Mouse (Mus musculus): ENCODE data around the gene Il10ra. TPM values are rescaled to one million over a fixed set of nuclear protein-coding genes. Genes with fewer than 3 reads are reported as not detected.

Il10ra gene
- 4.5 and 6.0 TPM in 2 replicates for polyA plus RNA-seq (2012; rRNA removed)

GRCm38 (mm10) chr9:45268597-45269325 is at the start of gene Il10ra:
Gene Il10ra, minus strand, starts transcription at chr9:45269149.
- WGBS: 6% methylated on average over 36 of the region's 36 CpGs
- Histone ChIP-seq H3K27ac (ENCODE audit: insufficient read depth, low read length) (peak within 1 kb of the TSS; percentile 66), H3K4me3 (replicated peaks; ENCODE audit: insufficient read depth, low read depth, low read length) (peak within 1 kb of the TSS; percentile 87), H3K27me3 (ENCODE audit: control insufficient read depth, insufficient read depth, low read length) (no peaks in the 10 kb centered on the region), H3K4me1 (ENCODE audit: control insufficient read depth, insufficient read depth, low read length) (peaks cover 13% of the 10 kb centered on the region)
- TF ChIP-seq CTCF (IDR thresholded peaks at IDR 0.05; ENCODE audit: borderline replicate concordance, insufficient read depth, low read depth, low read length) (no peak), POLR2A (IDR thresholded peaks at IDR 0.05; ENCODE audit: borderline replicate concordance, insufficient read depth, low read length) (peak; percentile 89)
- peak; percentile 72 to 75 for DNase-seq

- H3K4me3 ChIP-seq (replicated peaks; ENCODE audit: insufficient read depth, low read depth, low read length): no peak overlapping the region
- DNase-seq: peak in 1 of 2 experiments; percentile 23
- H3K4me1 ChIP-seq (ENCODE audit: control insufficient read depth, insufficient read depth, low read length): peaks cover 6% of the 10 kb centered on the region
- H3K27ac ChIP-seq (ENCODE audit: insufficient read depth, low read length): no peak overlapping the region
- TF ChIP-seq POLR2A (IDR thresholded peaks at IDR 0.05; ENCODE audit: borderline replicate concordance, insufficient read depth, low read length): no peak
- TF ChIP-seq CTCF (IDR thresholded peaks at IDR 0.05; ENCODE audit: borderline replicate concordance, insufficient read depth, low read depth, low read length): no peak
- 33% methylated on average over 3 of the region's 3 CpGs for WGBS
- 0 out of 2 replicates have a peak, but pooled peaks cover 1% of the 10 kb centered on the region for H3K27me3 ChIP-seq (ENCODE audit: control insufficient read depth, insufficient read depth, low read length)
These were observed 48.7 kb upstream of the Il10ra start for GRCm38 (mm10) chr9:45317635-45318034.

- Histone ChIP-seq H3K27ac (ENCODE audit: insufficient read depth, low read length) (no peak overlapping the region), H3K4me1 (ENCODE audit: control insufficient read depth, insufficient read depth, low read length) (no peaks in the 10 kb centered on the region), H3K27me3 (ENCODE audit: control insufficient read depth, insufficient read depth, low read length) (0 out of 2 replicates have a peak, but pooled peaks cover under 1% of the 10 kb centered on the region), H3K4me3 (replicated peaks; ENCODE audit: insufficient read depth, low read depth, low read length) (no peak overlapping the region)
- DNase-seq: no peak
- WGBS: 92% methylated on average over 3 of the region's 3 CpGs
- TF ChIP-seq POLR2A (IDR thresholded peaks at IDR 0.05; ENCODE audit: borderline replicate concordance, insufficient read depth, low read length) (no peak), CTCF (IDR thresholded peaks at IDR 0.05; ENCODE audit: borderline replicate concordance, insufficient read depth, low read depth, low read length) (no peak)
These were observed 45.0 kb upstream of the Il10ra start for GRCm38 (mm10) chr9:45313913-45314312.

- H3K27me3 ChIP-seq (ENCODE audit: control insufficient read depth, insufficient read depth, low read length): no peaks in the 10 kb centered on the region
- 92% methylated on average over 6 of the region's 6 CpGs for WGBS
- DNase-seq: no peak
These were observed 42.9 kb upstream of the Il10ra start for GRCm38 (mm10) chr9:45311858-45312257.

GRCm38 (mm10) chr9:45308521-45308920 is 39.6 kb upstream of the Il10ra start:
- no peak for DNase-seq
- TF ChIP-seq POLR2A (IDR thresholded peaks at IDR 0.05; ENCODE audit: borderline replicate concordance, insufficient read depth, low read length) (no peak), CTCF (IDR thresholded peaks at IDR 0.05; ENCODE audit: borderline replicate concordance, insufficient read depth, low read depth, low read length) (no peak)
- WGBS: 91% methylated on average over 5 of the region's 5 CpGs
- H3K27ac ChIP-seq (ENCODE audit: insufficient read depth, low read length): no peak overlapping the region
- no peak overlapping the region for H3K4me3 ChIP-seq (replicated peaks; ENCODE audit: insufficient read depth, low read depth, low read length)
- H3K4me1 ChIP-seq (ENCODE audit: control insufficient read depth, insufficient read depth, low read length): no peaks in the 10 kb centered on the region
- no peaks in the 10 kb centered on the region for H3K27me3 ChIP-seq (ENCODE audit: control insufficient read depth, insufficient read depth, low read length)

More at GRCm38 (mm10) chr9:45311858-45312257, 42.9 kb upstream of the Il10ra start:
- H3K4me1 ChIP-seq (ENCODE audit: control insufficient read depth, insufficient read depth, low read length): no peaks in the 10 kb centered on the region
- H3K4me3 ChIP-seq (replicated peaks; ENCODE audit: insufficient read depth, low read depth, low read length): no peak overlapping the region
- TF ChIP-seq POLR2A (IDR thresholded peaks at IDR 0.05; ENCODE audit: borderline replicate concordance, insufficient read depth, low read length): no peak
- no peak for TF ChIP-seq CTCF (IDR thresholded peaks at IDR 0.05; ENCODE audit: borderline replicate concordance, insufficient read depth, low read depth, low read length)
- no peak overlapping the region for H3K27ac ChIP-seq (ENCODE audit: insufficient read depth, low read length)

GRCm38 (mm10) chr9:45306746-45307410 is 37.9 kb upstream of the Il10ra start:
- H3K27ac ChIP-seq (ENCODE audit: insufficient read depth, low read length): no peak overlapping the region
- H3K27me3 ChIP-seq (ENCODE audit: control insufficient read depth, insufficient read depth, low read length): no peaks in the 10 kb centered on the region
- 95% methylated on average over 12 of the region's 12 CpGs for WGBS
- H3K4me3 ChIP-seq (replicated peaks; ENCODE audit: insufficient read depth, low read depth, low read length): no peak overlapping the region
- DNase-seq: no peak
- no peaks in the 10 kb centered on the region for H3K4me1 ChIP-seq (ENCODE audit: control insufficient read depth, insufficient read depth, low read length)
- TF ChIP-seq CTCF (IDR thresholded peaks at IDR 0.05; ENCODE audit: borderline replicate concordance, insufficient read depth, low read depth, low read length): no peak
- no peak for TF ChIP-seq POLR2A (IDR thresholded peaks at IDR 0.05; ENCODE audit: borderline replicate concordance, insufficient read depth, low read length)

- DNase-seq: no peak
- Histone ChIP-seq H3K4me1 (ENCODE audit: control insufficient read depth, insufficient read depth, low read length) (peaks cover 10% of the 10 kb centered on the region), H3K27me3 (ENCODE audit: control insufficient read depth, insufficient read depth, low read length) (no peaks in the 10 kb centered on the region), H3K4me3 (replicated peaks; ENCODE audit: insufficient read depth, low read depth, low read length) (no peak overlapping the region), H3K27ac (ENCODE audit: insufficient read depth, low read length) (no peak overlapping the region)
- 92% methylated on average over 8 of the region's 8 CpGs for WGBS
- no peak for TF ChIP-seq CTCF (IDR thresholded peaks at IDR 0.05; ENCODE audit: borderline replicate concordance, insufficient read depth, low read depth, low read length)
- no peak for TF ChIP-seq POLR2A (IDR thresholded peaks at IDR 0.05; ENCODE audit: borderline replicate concordance, insufficient read depth, low read length)
These were observed 32.8 kb upstream of the Il10ra start for GRCm38 (mm10) chr9:45301771-45302170.
